Mouse (Mus musculus) ovary, adult 10 weeks (tissue): ENCODE results near the gene Mup22. TPM values are rescaled to one million over a fixed set of nuclear protein-coding genes. Genes with fewer than 3 reads are reported as not detected.

Source experiments
- polyA plus RNA-seq: library from polyadenylated mRNA; stranded (reverse); fragments of 350-450 nt; fragmentation: Illumina TruSeq; extraction: RNeasy Lipid Tissue Mini Kit (QIAGEN cat#74804); gene quantifications from one replicate; pipeline ENCODE4 v1.2.3, GENCODE M21; 2014

Gene Mup22
- polyA plus RNA-seq = 9.1 TPM

GRCm38 (mm10) chr4:60821363-60821762 lies at the start of gene Mup22:
Gene Mup22, minus strand, starts transcription at chr4:60821463.

Other genes starting within 250 kb of the Mup22 start
- gene Mup10, start 239.3 kb downstream of the Mup22 start, polyA plus RNA-seq = not detected
- gene Mup11, start 159.1 kb downstream of the Mup22 start, polyA plus RNA-seq = not detected
- gene Mup12, start 80.1 kb downstream of the Mup22 start, polyA plus RNA-seq = not detected